Mouse (Mus musculus) monocyte, adult 2 months (primary cell): ENCODE measurements around the gene Ralgds.
"Not testable (repeated sequence)": the region's sequence is repeated elsewhere in the genome, so short reads cannot be mapped to it uniquely, and the experiment has no call there.

Experiments used
- DNase-seq, 2 experiments: peaks; one replicate each; pipeline ENCODE4 v3.0.0; 2022; ENCODE audit warnings: low spot score in 2 of 2, low read depth in 1 of 2

Gene Ralgds

DNA sequence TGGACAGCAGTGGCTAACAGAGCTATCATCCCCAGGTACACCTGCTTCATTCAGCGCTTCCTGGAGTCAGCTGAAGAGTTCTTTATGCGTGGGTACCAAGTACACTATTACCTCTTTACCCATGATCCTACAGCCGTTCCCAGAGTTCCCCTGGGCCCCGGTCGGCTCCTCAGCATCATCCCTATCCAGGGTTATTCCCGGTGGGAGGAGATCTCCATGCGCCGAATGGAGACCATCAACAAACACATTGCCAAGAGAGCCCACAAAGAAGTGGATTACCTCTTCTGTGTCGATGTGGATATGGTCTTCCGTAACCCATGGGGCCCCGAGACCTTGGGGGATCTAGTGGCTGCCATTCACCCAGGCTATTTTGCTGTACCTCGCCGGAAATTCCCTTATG, 8.2 kb upstream of the Ralgds start:
- DNase-seq = no peak

GRCm38 (mm10) chr2:28505795-28506194, 7.1 kb upstream of the Ralgds start, which contains the start of gene Gm10134:
Gene Gm10134 (plus strand): TSS chr2:28506095.
- no peak for DNase-seq

- no peak for DNase-seq
Observed at GRCm38 (mm10) chr2:28506291-28506690, 6.6 kb upstream of the Ralgds start.

DNA sequence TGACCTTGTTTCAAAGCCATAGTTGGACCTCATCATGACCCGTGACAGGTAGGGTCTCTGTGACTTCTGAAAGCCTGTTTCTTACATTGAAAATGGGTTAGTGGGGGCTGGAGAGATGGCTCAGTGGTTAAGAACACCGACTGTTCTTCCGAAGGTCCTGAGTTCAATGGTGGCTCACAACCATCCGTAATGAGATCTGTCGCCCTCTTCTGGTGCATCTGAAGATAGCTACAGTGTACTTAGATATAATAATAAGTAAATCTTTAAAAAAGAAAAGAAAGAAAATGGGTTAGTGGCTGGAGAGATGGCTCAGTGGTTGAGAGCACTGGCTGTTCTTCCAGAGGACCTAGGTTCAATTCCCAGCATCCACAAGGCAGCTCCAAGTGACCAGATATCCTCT, 1.3 kb upstream of the Ralgds start:
- not testable (repeated sequence) for DNase-seq

DNA sequence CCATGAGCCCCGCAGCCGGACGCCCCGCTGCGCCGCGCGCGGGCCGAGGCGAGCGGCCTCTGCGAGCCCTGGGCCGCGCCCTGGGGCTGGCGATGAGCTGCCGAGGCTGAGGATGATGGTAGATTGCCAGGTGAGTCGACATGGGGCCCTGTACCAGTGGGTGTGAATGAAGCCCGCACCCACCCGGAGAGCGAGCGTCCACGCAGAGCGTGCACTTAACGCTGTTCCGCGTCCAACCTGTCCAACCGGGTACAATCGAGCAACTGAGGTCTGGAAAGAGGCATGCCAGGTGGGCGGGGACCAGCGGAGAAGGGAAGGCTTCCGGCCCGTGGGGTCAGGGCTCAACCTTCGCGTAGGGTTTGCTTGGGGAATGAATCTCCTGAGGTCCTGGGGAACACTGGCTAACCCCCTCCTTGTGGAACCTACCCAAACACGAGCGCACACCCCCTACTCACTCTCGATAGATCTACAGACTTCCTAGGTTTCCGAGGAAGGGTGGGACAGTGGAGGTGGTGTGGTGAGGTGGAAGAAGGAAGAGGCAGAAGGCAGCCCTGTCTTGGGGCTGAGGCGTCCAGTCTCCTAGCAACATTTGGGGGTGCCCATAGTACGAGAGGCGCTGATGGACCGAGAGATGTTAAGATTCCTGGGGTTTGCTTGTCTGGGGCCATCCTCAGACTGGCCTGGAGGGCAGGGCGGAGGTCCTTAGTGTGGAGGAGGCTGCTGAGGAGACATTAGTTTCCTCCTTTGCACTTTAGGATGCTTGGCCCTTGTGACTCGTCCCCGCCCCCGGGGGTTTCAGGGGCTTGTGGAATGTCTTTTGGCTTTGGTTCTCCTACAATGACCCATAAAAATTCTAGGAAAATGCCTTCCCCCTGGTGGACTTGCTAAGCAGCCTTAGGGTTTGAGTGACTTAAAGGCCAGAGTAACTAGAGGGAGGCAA, 776 bp downstream of the Ralgds start:
- no peak for DNase-seq

GRCm38 (mm10) chr2:28514489-28514888, 1.6 kb downstream of the Ralgds start:
- peak; percentile 45 to 76 for DNase-seq

DNA sequence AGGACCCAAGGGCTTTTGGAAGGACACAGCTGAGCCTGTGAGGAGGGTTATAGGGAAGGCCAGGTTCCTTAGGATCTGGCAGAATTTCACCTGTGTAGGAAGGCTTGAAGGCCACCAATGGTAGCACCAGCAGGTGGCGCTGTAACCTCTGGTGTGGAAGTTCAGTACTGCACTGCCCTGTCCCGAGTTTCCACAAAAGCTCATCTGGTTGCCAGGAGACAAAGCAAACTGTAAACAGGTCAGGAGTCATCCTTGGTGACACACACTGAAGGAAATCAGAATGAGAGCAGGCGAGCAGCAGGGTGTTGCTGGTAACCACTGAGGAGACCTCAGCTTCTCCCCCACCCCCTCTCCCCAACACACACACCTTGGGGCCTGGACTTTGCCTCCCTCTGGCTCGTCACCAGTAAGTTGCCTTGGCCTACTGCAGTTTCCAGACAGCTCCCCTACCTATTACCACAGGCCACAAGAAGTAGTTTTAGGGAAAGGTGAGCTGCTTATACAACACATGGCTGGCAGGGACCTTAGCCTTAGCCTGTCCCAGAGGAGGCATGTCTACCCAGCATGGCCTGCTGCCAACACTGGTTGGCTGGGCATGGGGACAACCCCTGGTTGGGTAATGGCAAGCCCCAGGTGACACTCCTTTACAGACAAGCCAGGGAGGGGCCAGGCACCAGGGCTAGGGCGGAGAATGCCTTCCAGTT, 4.4 kb downstream of the Ralgds start:
- DNase-seq = peak; percentile 71 to 79

- DNase-seq = no peak
Observed at GRCm38 (mm10) chr2:28518231-28518630, 5.3 kb downstream of the Ralgds start.

DNA sequence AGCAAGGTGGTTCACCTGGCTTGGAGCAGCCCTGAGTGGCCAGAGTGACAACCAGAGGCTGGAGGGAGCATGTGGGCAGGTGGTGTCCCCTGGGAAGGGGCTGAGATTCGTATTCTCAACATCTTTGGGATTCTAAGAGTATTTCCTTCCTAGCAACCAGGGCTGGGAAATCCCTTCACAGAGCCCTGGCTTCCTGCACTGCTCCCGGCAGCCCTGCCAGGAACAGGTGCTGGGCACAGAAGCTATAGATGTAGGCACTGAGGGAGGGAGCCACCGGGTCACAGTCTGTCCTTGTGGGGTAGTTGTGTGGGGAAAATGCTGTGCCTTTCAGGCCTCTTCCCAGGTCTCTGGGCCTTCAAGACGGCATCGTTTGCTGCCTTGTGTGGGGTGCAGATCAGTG, 7.7 kb downstream of the Ralgds start:
- DNase-seq = no peak

GRCm38 (mm10) chr2:28521571-28522151, 8.7 kb downstream of the Ralgds start:
- no peak for DNase-seq

- no peak for DNase-seq
Observed at GRCm38 (mm10) chr2:28522166-28522565, 9.2 kb downstream of the Ralgds start.

GRCm38 (mm10) chr2:28523643-28524117, 10.8 kb downstream of the Ralgds start:
- no peak for DNase-seq

DNA sequence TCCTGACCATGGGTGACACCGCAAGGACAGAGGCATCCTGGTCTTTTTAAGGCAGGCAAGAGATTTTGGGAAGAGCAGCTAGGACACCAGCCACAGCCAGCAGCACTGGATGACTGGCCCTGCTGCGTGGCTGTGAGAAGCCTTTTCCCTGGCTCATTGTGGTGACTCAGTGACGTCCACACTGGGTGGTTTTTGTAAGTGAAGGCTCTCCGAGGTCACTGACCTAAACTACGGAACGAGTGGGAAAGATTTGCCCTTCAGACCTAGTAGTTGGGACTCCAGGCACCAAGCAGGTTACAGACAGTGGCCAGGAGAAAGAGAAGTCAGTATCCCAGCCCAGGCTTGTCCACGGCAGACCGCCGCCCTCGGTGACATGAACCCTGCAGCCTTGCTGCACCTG, 11.5 kb downstream of the Ralgds start:
- DNase-seq = no peak

DNA sequence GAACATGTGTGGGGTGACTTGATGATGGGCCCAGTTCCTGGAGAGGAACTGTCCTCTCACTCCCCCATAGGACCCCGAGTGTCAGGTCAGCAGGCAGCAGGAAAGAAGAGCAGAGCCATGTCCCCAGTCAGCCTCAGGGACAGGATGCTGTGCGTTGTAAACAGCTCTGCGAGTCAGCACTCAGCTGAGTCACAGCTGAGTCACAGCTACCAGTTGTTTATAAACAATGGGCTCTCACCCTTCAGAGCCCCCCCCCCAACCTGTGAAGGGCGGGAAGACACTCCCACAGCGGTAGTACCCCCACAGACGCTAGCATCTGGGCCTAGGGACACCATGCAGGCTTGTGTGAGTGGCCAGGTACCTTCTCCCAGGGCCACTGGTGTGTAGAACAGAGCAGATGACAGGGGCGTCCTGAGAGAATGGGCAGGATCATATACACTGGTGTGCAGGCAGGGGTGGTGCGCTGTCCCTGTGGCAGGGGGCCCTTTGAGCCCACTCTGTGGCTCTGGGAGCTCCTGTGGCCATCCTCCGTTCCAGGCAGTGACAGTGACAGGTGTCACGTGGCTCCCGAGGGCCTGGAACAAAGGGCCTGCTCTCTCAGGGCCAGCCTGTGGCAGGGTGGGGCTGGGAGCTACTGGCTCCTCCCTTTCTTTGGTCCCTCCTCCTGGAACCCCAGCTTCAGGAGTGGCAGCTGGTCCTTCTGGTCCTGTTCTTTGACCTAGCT, 12.5 kb downstream of the Ralgds start:
- DNase-seq = no peak

DNA sequence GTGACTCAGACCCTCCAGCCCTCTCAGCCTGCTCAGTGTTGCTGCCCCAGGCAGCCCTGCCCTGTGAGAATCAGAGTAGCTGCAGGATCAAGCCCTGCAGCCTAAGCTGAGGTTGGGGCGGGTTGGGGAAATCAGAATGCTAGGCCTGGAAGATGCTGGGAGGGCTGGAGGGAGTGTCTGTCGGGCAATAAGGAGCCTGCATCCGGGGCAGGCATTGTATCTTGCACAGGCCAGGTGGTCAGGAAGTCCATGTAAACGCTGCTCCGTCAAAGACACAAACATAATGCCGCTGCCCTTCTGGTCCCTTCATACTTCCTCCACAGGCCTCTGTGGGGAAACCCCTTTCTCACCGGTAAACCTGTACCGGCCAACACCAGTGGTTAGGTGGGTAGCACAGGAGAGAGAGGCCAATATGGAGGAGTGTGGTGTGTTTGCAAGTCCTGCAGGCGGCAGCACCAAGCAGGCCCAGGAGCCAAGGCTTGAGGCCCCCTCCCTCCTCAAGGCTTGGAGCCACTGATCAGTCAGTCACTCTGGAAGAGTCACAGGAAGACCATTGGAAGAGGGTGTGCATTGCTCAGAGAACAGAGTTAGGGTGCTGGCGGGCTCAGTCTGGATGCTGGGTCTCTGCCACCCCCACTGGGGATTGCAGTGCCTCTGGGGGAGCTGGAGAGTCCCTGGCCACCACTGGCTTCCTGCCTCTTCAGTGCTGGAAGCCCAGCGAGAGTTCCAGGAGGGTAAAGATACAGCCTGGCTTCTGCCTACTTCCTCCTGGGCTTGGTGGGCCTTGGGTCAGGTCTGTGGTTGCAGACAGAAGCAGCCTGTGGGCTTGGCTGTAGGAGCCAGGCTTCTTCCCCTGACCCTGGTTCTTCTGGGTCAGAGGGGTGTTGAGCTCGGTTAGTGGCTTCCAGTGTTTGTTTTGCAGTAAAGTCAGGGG, 13.3 kb downstream of the Ralgds start:
- no peak for DNase-seq

DNA sequence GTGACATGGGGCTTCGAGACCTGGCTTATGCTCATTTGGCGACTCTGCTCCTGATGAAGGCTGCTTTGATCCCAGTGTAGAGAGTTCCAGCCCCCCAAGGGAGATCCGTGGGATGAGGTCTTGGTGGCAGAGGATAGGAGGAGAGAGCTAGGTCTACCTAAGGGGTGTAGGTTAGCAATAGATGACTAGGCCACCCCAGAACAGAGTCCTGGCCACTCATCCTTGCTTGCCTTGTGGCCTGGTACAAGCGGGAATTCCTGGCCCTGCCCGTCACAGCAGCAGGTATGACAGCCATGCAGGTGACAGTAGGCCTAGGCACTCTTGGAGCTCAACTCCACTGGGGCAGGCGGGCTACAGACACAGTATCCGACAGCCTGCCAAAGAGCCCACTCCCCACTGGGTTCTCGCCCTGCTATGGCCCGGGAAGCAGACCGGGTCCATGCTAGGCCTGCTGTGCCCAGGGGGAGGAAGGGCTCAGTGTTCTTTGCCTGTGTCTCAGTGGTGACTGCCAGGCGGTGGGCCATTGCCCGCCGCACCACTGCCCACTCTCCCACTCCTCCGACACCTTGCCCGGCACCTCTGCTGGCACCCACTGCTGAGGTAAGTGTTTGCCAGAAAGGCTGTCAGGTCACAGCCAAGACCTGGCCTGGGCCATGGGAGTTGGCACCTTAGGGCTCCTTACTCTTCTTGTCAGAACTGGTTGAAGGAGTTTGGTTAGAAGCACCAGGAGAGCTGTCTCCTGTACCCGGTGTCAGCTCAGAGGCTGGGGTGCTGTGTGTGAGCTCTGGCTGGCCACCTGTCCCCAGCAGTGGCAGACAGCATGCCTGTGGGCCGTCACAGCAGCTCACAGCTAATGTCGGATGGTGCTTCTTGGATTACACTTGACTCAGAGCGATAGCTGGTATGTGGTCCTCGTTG, 14.8 kb downstream of the Ralgds start:
- no peak for DNase-seq

- DNase-seq = no peak
Observed at GRCm38 (mm10) chr2:28528354-28528730, 15.4 kb downstream of the Ralgds start.

DNA sequence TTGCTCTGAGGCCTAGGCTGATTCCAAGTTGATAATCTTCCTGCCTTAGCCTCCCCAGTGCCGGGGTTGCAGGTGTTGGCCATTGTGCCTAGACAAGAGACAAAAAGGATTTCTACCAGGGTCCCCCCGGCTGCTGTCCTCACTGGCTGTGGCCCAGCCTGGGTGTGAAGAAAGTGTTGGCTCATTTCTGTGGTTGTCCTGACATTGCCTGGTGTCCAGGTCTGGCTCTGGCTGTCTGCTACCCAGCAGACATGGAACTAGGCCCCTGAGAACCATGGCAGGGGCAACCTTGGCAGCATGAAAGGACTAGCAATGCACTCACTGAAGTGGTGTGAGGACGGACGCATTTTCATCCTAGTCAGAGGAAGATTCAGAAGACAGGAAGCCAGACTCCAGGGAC, 16.9 kb downstream of the Ralgds start:
- no peak for DNase-seq

DNA sequence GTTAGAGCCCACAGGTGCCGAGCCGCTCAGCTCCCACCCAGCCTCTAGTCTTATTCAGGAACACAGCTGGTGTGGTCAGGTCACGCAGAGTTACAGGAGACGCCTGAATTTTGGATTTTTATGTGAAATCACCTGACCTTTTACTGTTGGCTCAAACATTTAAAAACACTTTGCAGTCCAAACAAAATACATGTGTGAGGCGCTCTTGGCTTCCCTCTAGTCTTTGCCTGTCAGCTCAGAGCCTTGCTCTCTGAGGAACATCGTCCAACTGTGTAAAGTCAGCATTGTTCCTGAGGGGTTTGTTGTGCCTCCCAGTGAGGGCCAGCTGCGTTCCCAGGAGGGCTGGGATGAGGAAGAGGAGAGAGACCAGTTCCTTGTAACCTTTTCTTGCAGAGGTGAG, 17.4 kb downstream of the Ralgds start:
- DNase-seq = no peak
